Mouse (Mus musculus) embryonic facial prominence, embryonic 13.5 days (tissue): ENCODE measurements around the gene Esp18. TPM values are rescaled to one million over a fixed set of nuclear protein-coding genes. Genes with fewer than 3 reads are reported as not detected.

ENCODE experiments used
- ATAC-seq: fragments of 200-750 bp; cut with Nextera tagmentation; 2 replicates; pipeline ENCODE4 v1.8.0; 2017; ENCODE audit warnings: low read depth; ENCODE audit not compliant: insufficient number of reproducible peaks, insufficient read depth, low FRiP score, low TSS enrichment
- H3K27ac ChIP-seq: fragments of 300-500 bp; sonication (generic); 2 replicates; pipeline ENCODE4 v1.5.1; 2015; ENCODE audit warnings: moderate library complexity, mild to moderate bottlenecking, inconsistent platforms
- H3K27me3 ChIP-seq: fragments of 300-500 bp; sonication (generic); 2 replicates; pipeline ENCODE4 v1.6.1; 2015; ENCODE audit warnings: mild to moderate bottlenecking, inconsistent platforms
- H3K36me3 ChIP-seq: fragments of 300-500 bp; sonication (generic); 2 replicates; pipeline ENCODE4 v1.6.1; 2015; ENCODE audit warnings: mild to moderate bottlenecking, inconsistent platforms
- H3K4me1 ChIP-seq: fragments of 300-500 bp; sonication (generic); 2 replicates; pipeline ENCODE4 v1.6.1; 2015; ENCODE audit warnings: inconsistent platforms
- H3K4me2 ChIP-seq: fragments of 300-500 bp; sonication (generic); 2 replicates; pipeline ENCODE4 v1.6.1; 2015; ENCODE audit warnings: moderate library complexity, mild to moderate bottlenecking, inconsistent platforms
- H3K4me3 ChIP-seq: fragments of 300-500 bp; sonication (generic); 2 replicates; pipeline ENCODE4 v1.5.1; 2015; ENCODE audit warnings: mild to moderate bottlenecking, inconsistent platforms
- H3K9ac ChIP-seq: fragments of 300-500 bp; sonication (generic); 2 replicates; pipeline ENCODE4 v1.6.1; 2015; ENCODE audit warnings: mild to moderate bottlenecking, inconsistent platforms
- H3K9me3 ChIP-seq: fragments of 300-500 bp; sonication (generic); 2 replicates; pipeline ENCODE4 v1.6.1; 2016; ENCODE audit warnings: inconsistent platforms
- WGBS: fragments of 180-500 bp; shearing (Covaris S2); methylation state at CpG from one replicate; pipeline ENCODE4 v1.1.7; 2015; ENCODE audit warnings: mixed read lengths; 5-methylcytosine and 5-hydroxymethylcytosine counted together
- microRNA-seq: library from miRNA; unstranded; fragments of <30 nt; microRNA quantifications from one replicate; pipeline ENCODE4, GENCODE M21; 2016
- polyA plus RNA-seq: library from polyadenylated mRNA; unstranded; fragments of >200 nt; fragmentation: Nextera tagmentation; extraction: Ambion mirVana; gene quantifications from 2 replicates; pipeline ENCODE4 v1.2.1, GENCODE M21; 2015

The Esp18 gene
- not detected in 2 replicates for polyA plus RNA-seq

DNA sequence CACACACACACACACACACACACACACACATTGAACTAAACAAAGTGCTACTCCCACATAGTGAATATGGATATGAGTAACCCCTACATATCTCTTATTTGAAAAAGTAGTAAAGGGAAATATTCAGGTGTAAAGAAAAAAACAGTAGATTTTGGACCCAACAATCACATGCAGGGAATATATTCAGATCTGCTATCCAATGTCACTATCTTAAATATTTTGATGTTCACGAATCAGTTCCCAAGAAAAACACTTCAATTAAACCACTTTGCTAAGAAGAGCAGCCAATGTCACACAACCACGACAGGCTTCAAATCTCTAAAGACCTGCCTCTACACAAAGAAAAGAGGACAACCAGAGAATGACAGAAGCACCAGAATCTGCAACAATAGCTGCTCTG, at the start of gene Esp18:
Esp18 (plus strand) TSS at position 301 of the 400 bp plus-strand sequence.
- no peaks in the 10 kb centered on the region for H3K9me3 ChIP-seq

DNA sequence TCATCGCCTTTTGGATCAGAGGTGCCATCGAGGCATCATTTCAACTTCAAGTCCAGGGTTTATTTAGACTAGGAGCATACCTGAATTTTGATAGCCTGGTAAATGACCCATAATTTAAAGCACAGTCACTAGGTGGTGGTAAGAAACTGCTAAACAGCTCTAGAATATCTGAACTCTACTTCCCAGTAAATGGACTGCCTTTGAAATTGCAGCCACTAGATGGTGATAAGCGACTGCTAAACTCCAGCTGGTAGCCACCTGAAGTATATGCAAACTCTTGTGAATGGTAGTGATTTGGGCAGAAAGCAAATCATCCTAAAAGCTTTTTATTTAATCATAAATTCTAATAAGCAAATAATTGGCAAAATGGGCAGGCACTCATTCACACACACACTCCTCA, 42.8 kb upstream of the Esp18 start:
- H3K9me3 ChIP-seq: peaks cover 6% of the 10 kb centered on the region; the same call in 1 of the 2 replicates
- no peak overlapping the region for H3K27ac ChIP-seq
- H3K9ac ChIP-seq: no peak overlapping the region
- no peak overlapping the region for H3K4me3 ChIP-seq
- H3K36me3 ChIP-seq: no peaks in the 10 kb centered on the region
- H3K4me1 ChIP-seq: no peaks in the 10 kb centered on the region
- ATAC-seq: no peak
- H3K4me2 ChIP-seq: no peak overlapping the region
- no peaks in the 10 kb centered on the region for H3K27me3 ChIP-seq
- WGBS: 63% methylated on average over 3 of the region's 3 CpGs

More for the DNA sequence above, at the start of gene Esp18:
- Histone ChIP-seq H3K4me2 (no peak within 1 kb of the TSS), H3K4me3 (no peak within 1 kb of the TSS), H3K36me3 (no peaks in the 10 kb centered on the region), H3K27ac (no peak within 1 kb of the TSS), H3K9ac (no peak within 1 kb of the TSS), H3K4me1 (no peaks in the 10 kb centered on the region), H3K27me3 (no peaks in the 10 kb centered on the region)
- 68% methylated on average over 2 of the region's 2 CpGs for WGBS
- no peak for ATAC-seq

Small RNA genes within 50 kb of the gene (microRNA-seq; reads per million reads assigned to microRNA genes)
- not detected for gene Gm26429

Other genes with a start within 250 kb of the Esp18 start
- gene Esp16, start 129.8 kb downstream of the Esp18 start, polyA plus RNA-seq: not detected in 2 replicates
- not detected in 2 replicates for gene Esp15, start 234.6 kb downstream of the Esp18 start, polyA plus RNA-seq